8 mouse cellular contexts compared by ENCODE assay signal in the genomic region with DNA sequence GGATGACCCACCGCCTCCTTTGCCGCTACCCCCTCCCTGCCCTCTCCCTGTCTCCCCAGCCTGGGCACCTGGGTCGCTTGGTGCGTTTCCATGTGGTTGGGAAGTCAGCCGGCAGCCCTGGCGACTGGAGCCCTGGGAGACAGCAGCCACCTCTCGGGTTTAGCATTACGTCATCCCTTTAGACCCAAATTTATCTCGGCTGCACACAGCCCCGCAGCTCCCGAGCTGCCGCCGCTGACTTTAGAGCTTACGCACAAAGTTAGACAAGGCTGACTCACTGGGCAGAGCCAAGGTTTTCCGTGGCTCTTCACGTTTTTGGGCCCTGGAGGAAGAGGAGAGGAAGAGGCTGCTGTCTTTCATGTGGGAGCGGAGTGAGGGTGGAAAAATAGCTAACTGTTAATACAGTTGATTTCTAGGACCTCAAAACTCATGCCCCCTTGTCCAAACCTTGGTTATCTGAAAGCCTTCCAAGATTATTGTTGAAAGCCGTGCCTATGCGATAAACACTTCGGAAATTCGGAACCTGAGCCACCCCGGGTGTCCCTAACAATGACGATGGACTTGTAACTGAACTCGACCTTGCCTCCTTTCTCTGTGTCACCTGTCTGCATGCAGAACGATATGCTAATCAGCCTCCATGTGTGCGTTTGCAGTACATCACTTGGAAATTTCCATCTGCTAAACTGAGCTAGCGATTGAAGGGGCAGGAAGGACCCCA. TPM values are rescaled to one million over a fixed set of nuclear protein-coding genes. Genes with fewer than 3 reads are reported as not detected.
DNase-seq lines count a peak whose midpoint lies in the region; ATAC-seq and TF ChIP-seq lines count a peak whose summit lies in the region.

No protein-coding gene starts in this region.

- H3K27ac ChIP-seq in hindbrain, embryonic 13.5 days = peak overlapping the region; percentile 55
- H3K27ac ChIP-seq in small intestine, adult 2 months (ENCODE audit: insufficient read depth, low read depth, low read length) = peak overlapping the region; percentile 8; the same call in 1 of the 2 replicates

- 14% methylated on average over 27 of the region's 27 CpGs for WGBS in hindbrain, embryonic 13.5 days
- 40% methylated on average over 27 of the region's 27 CpGs for WGBS in small intestine, adult 2 months

- no peaks in the 10 kb centered on the region for H3K27me3 ChIP-seq in hindbrain, embryonic 13.5 days
- H3K27me3 ChIP-seq in megakaryocyte, embryonic 14.5 days (replicated peaks) = no peaks in the 10 kb centered on the region
- H3K27me3 ChIP-seq in small intestine, adult 2 months (ENCODE audit: control insufficient read depth, insufficient read depth, low read length) = no peaks in the 10 kb centered on the region

- H3K9me3 ChIP-seq in hindbrain, embryonic 13.5 days = no peaks in the 10 kb centered on the region
- H3K9me3 ChIP-seq in megakaryocyte, embryonic 14.5 days = no peaks in the 10 kb centered on the region

- DNase-seq in spleen, adult 12 weeks (ENCODE audit: low spot score) = peak; percentile 73
- no peak for DNase-seq in spleen, adult 18-20 months
- DNase-seq in cerebellum, postnatal 14 days = peak; percentile 63 to 69
- peak; percentile 51 to 67 for DNase-seq in frontal cortex, postnatal 25 days (ENCODE audit: low spot score in 2 of 2)
- DNase-seq in left cerebral cortex, adult 9 months (ENCODE audit: low spot score in 2 of 2) = peak; percentile 81 to 85

- ATAC-seq in hindbrain, embryonic 13.5 days (ENCODE audit: low FRiP score) = no peak

- peak overlapping the region; percentile 15 for H3K4me3 ChIP-seq in hindbrain, embryonic 13.5 days
- H3K4me3 ChIP-seq in megakaryocyte, embryonic 14.5 days (replicated peaks) = peak overlapping the region; percentile 92
- H3K4me3 ChIP-seq in small intestine, adult 2 months (ENCODE audit: low read depth, low read length) = peak overlapping the region; percentile 53

- no peaks in the 10 kb centered on the region for H3K36me3 ChIP-seq in hindbrain, embryonic 13.5 days
- peaks cover 24% of the 10 kb centered on the region for H3K36me3 ChIP-seq in megakaryocyte, embryonic 14.5 days (replicated peaks; ENCODE audit: low read length)
- no peaks in the 10 kb centered on the region; the same call in 1 of the 2 replicates for H3K36me3 ChIP-seq in small intestine, adult 2 months (ENCODE audit: control insufficient read depth, insufficient read depth, low read length)

- no peak for TF ChIP-seq POLR2A in small intestine, adult 2 months (IDR thresholded peaks at IDR 0.05; ENCODE audit: low read depth, low read length)

- TF ChIP-seq CTCF in small intestine, adult 2 months (IDR thresholded peaks at IDR 0.05; ENCODE audit: extremely low read depth, insufficient read length, insufficient replicate concordance, low read depth, low read length) = no peak

- peak overlapping the region; percentile 49 for H3K4me2 ChIP-seq in hindbrain, embryonic 13.5 days

- peak overlapping the region; percentile 63 for H3K9ac ChIP-seq in hindbrain, embryonic 13.5 days

- H3K4me1 ChIP-seq in hindbrain, embryonic 13.5 days (replicated peaks) = peaks cover 55% of the 10 kb centered on the region
- H3K4me1 ChIP-seq in megakaryocyte, embryonic 14.5 days = peaks cover 79% of the 10 kb centered on the region
- H3K4me1 ChIP-seq in small intestine, adult 2 months (ENCODE audit: control insufficient read depth, insufficient read depth, insufficient read length, low read length) = peaks cover 19% of the 10 kb centered on the region

RNA-seq across cellular contexts. Expression of gene Mxi1, which starts 15.4 kb away (rescaled TPM):
- 39.7 and 54.5 TPM in 2 replicates for polyA plus RNA-seq in hindbrain, embryonic 13.5 days (2015; fragmentation: Nextera tagmentation; extraction: Ambion mirVana)
- polyA plus RNA-seq in megakaryocyte, embryonic 14.5 days (2012; ENCODE audit: insufficient read depth, low replicate concordance) = 32.9 and 41.2 TPM in 2 replicates
- 30.7 and 66.0 TPM in 2 replicates for polyA plus RNA-seq in small intestine, adult 2 months (2012; rRNA removed)

RNA-seq across cellular contexts. Expression of gene Gm10197, which starts 45.8 kb away (rescaled TPM):
- not detected in 2 replicates for polyA plus RNA-seq in hindbrain, embryonic 13.5 days (2015; fragmentation: Nextera tagmentation; extraction: Ambion mirVana)
- not detected in 2 replicates for polyA plus RNA-seq in megakaryocyte, embryonic 14.5 days (2012; ENCODE audit: insufficient read depth, low replicate concordance)
- not detected in 2 replicates for polyA plus RNA-seq in small intestine, adult 2 months (2012; rRNA removed)

Comparison
In these comparisons a context has a peak if more than half of its experiments do, and no peak if none do; other contexts are left out.
1. DNase-seq: peak in spleen, adult 12 weeks (single experiment), cerebellum, postnatal 14 days (2 of 2), frontal cortex, postnatal 25 days (2 of 2) and left cerebral cortex, adult 9 months (2 of 2); none in spleen, adult 18-20 months (0 of 2).
2. H3K4me3 ChIP-seq: peak in every context shown above with its lines; median percentile 92 in megakaryocyte, embryonic 14.5 days; 53 in small intestine, adult 2 months; 15 in hindbrain, embryonic 13.5 days.